Mouse (Mus musculus) urinary bladder, postnatal 10 days (tissue): ENCODE data around the gene Hcrt.

ENCODE experiments used
- DNase-seq: peaks from one replicate; pipeline ENCODE4 v3.0.0; 2022; ENCODE audit warnings: low spot score

Hcrt gene

GRCm38 (mm10) chr11:100711783-100712615 lies 50.7 kb downstream of the Hcrt start, which contains the start of gene Kat2a:
TSS of gene Kat2a (minus strand) at chr11:100712465.
- no peak for DNase-seq
